Mouse (Mus musculus): Measurements from ENCODE around the gene Nudt19.
"Not testable (repeated sequence)": the region's sequence is repeated elsewhere in the genome, so short reads cannot be mapped to it uniquely, and the experiment has no call there.

Gene Nudt19

GRCm38 (mm10) chr7:35564872-35565271 lies 8.8 kb upstream of the Nudt19 start:
- DNase-seq (ENCODE audit: low spot score): not testable (repeated sequence)

- DNase-seq (ENCODE audit: low spot score): no peak
These were observed 8.2 kb upstream of the Nudt19 start for GRCm38 (mm10) chr7:35564067-35564865.

- DNase-seq (ENCODE audit: low spot score): no peak
These were observed 7.0 kb upstream of the Nudt19 start for GRCm38 (mm10) chr7:35563071-35563470.

GRCm38 (mm10) chr7:35559838-35560237 lies 3.7 kb upstream of the Nudt19 start:
- DNase-seq (ENCODE audit: low spot score): no peak

- DNase-seq (ENCODE audit: low spot score): no peak
These were observed 2.6 kb upstream of the Nudt19 start for GRCm38 (mm10) chr7:35558681-35559080.

- DNase-seq (ENCODE audit: low spot score): no peak
These were observed 1.5 kb upstream of the Nudt19 start for GRCm38 (mm10) chr7:35557577-35557976.

GRCm38 (mm10) chr7:35556905-35557304 lies 801 bp upstream of the Nudt19 start:
- DNase-seq (ENCODE audit: low spot score): no peak

GRCm38 (mm10) chr7:35555224-35556204 lies 590 bp downstream of the Nudt19 start:
- peak; percentile 88 for DNase-seq (ENCODE audit: low spot score)

- peak; percentile 18 for DNase-seq (ENCODE audit: low spot score)
These were observed 1.4 kb downstream of the Nudt19 start for GRCm38 (mm10) chr7:35554605-35555175.

- no peak for DNase-seq (ENCODE audit: low spot score)
These were observed 2.1 kb downstream of the Nudt19 start for GRCm38 (mm10) chr7:35553751-35554604.

GRCm38 (mm10) chr7:35545881-35546280 lies 10.2 kb downstream of the Nudt19 start:
- peak; percentile 21 for DNase-seq (ENCODE audit: low spot score)

GRCm38 (mm10) chr7:35537562-35537961 lies 18.5 kb downstream of the Nudt19 start, which contains the start of gene Tdrd12:
TSS of gene Tdrd12 (minus strand) at chr7:35537745.
- DNase-seq (ENCODE audit: low spot score): no peak

- no peak for DNase-seq (ENCODE audit: low spot score)
These were observed 20.2 kb downstream of the Nudt19 start for GRCm38 (mm10) chr7:35535750-35536512.

- not testable (repeated sequence) for DNase-seq (ENCODE audit: low spot score)
These were observed 25.6 kb downstream of the Nudt19 start for GRCm38 (mm10) chr7:35530544-35530943.

- DNase-seq (ENCODE audit: low spot score): no peak
These were observed 26.1 kb downstream of the Nudt19 start for GRCm38 (mm10) chr7:35530026-35530425.

GRCm38 (mm10) chr7:35526795-35527194 lies 29.3 kb downstream of the Nudt19 start:
- DNase-seq (ENCODE audit: low spot score): no peak

GRCm38 (mm10) chr7:35501995-35502394 lies 54.1 kb downstream of the Nudt19 start:
- DNase-seq (ENCODE audit: low spot score): no peak

GRCm38 (mm10) chr7:35497516-35497915 lies 58.6 kb downstream of the Nudt19 start:
- DNase-seq (ENCODE audit: low spot score): no peak

All from ovary, postnatal 36 days (tissue).